Mouse (Mus musculus) frontal cortex, postnatal 36 days (tissue): Measurements from ENCODE around the gene Mllt11.
"Not testable (repeated sequence)": the region's sequence is repeated elsewhere in the genome, so short reads cannot be mapped to it uniquely, and the experiment has no call there.

Experiments
- DNase-seq, 2 experiments: peaks; one replicate each; pipeline ENCODE4 v3.0.0; 2022; ENCODE audit warnings: low spot score in 2 of 2

Gene Mllt11

DNA sequence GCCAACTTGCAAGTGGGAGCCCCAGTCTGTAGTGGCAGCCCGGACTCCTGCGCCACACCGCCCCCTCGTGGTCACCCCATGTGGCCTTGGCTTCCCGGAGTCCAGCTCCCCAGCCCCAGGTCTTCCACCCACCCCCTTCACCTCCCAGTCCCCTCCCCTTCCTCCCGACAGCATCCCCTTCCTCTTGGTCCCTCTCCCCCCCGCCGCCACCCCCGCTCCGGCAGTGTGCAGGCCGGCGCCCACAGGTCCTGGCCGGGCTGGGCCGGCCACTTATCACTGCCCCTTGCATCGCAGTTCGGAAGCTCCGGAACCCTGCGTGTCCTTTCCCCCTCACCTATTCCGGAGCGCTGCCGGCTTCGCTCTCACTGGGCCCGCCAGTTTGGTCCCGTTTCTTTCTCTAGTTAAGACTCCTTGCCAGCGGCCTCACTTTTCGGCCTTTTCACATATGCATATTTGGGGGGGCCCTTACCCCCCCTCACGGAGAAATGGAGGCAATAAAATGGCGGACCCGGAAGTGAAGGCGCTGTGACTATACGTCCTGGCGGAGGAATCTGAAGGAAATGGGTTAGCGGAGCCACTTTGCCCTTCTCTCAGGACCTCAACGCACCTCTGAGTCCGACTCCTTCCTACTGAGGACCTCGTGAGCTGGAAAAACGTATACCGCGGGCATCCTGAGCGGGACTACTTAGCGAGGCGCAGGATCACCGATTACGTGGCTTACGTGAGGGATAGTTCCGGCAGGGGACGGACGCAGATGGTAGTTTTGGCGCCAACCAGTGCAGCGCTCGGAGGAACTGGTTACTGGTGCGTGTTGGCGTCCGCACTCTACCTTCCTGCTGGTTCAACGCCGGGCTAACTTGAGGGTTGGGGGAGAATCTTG is 14.5 kb downstream of the Mllt11 start, which contains the start of gene Gabpb2:
TSS of gene Gabpb2 (minus strand) at position 662 of the 880 bp plus-strand sequence.
- peak; percentile 86 to 89 for DNase-seq

DNA sequence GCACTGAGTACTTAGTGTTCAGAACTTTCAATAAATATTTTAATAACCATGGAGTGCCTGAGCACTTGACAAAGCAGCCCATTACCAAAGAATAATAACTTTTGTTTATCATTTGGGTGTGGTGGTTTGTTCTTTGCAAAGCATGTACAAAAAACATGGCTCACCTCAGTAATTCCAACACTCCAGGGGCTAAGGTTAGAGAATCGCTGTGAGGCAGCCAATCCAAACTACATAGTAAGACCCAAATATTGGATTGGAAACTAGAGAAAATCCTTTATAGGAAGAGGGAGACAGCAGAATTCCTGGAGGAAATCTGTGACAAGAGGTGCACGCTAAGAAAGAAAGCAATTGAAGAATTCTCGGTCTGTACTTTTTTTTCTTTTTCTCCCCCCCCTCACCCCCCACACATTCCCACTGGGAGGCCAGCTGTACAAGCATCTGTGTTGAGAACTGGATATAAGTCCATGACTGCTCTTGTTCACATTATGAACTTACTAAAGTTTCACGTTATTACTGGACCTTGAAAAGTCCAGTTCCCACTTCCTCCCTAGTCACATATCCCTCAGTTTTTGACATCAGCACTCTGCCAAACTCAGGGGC is 15.2 kb downstream of the Mllt11 start:
- DNase-seq = no peak

DNA sequence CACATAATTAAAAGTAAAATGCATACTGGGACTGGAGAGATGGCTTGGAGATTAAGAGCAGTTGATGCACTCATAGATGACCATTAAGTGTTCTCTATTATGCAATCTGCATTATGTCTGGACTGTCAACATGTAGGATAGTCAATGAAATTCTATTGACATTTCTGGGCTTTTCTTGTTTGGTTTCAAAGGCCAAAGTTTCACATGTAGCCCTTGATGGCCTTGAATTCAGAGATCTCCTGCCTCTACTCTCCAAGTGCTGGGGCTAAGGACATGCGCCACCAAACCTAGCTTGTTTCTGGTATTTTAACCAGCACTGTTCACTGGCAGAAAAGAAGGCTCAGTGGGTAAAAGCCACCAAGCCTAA is 18.4 kb downstream of the Mllt11 start:
- DNase-seq = no peak

DNA sequence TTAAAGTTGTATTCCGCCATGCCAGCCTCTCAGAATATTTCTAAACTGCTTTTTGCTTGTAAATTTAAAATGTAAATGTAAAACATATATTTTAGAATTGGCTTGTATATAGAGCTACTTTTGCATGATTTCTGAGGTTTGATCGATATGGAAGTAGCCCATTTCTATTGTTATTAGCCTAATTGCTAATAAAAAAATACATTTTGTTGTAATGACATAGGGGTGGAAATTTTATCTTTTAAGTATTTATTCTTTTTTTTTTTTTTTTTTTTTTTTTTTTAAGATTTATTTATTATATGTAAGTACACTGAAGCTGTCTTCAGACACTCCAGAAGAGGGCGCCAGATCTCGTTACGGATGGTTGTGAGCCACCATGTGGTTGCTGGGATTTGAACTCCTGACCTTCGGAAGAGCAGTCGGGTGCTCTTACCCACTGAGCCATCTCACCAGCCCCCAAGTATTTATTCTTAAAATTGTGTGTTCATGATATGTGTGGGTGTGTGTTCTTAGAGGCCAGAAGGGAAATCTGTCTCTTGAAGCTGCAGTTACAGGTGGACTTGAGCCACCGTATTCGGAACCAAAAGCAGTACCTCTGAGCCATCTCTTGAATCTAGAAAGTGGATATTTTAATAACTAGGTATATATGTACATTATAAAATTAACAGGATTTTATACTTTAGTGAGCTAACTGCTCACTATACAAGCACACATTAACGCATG is 18.9 kb downstream of the Mllt11 start:
- not testable (repeated sequence) for DNase-seq

DNA sequence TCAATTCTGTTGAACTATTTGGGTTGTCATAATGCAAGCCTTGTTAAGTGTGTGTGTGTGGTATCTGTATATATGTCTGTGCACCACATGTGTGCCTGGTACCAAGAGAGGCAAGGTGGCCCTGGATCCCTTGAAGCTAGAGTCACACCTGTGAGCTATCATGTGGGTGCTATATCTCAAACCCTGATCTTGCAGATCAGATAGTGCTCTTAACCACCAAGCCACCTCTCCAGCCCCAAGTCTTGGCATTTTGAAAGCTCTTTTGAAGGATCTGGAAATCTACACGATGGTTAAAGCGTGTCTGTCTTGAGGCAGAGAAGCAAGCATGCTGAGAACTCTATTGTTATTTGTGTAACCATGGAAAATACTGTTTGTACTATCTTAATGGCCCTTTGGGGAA is 21.4 kb downstream of the Mllt11 start:
- no peak for DNase-seq

DNA sequence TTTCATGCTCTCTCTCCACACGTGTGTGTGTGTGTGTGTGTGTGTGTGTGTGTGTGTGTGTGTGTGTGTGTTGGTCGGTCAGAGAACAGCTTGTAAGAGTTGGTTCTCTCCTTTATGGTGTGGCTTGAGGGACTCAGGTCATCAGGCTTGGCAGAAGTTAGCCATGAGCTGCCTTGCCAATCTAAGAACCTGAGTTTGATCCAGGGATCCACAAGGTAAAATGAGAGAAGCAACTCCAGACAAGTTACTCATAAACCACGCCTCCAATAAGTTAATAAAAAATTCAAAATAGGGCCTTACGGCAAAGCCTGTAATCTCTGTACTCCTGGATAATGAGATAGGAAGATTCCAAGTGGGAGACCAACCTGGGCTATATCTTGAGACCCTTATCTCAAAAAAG is 23.7 kb downstream of the Mllt11 start:
- DNase-seq = no peak

DNA sequence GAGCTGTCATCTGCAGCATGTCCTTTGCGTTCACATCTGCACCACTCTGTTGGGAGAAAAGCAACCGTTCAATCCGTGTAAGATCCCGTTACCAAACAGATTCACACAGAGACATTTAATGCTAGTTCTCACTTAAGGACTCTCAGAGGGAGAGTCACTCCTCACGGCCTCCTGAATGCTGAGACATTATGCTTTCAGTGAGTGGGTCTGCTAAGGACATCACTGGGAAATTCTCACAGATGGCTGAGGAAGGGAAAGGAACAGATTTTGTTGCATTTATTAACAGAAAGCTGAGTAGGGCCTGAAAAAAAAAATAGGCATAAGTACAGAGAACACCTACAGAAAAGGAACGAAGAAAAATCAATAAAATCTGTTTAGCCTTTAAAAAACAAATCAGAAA is 28.1 kb downstream of the Mllt11 start:
- peak in 1 of 2 experiments; percentile 48 for DNase-seq

DNA sequence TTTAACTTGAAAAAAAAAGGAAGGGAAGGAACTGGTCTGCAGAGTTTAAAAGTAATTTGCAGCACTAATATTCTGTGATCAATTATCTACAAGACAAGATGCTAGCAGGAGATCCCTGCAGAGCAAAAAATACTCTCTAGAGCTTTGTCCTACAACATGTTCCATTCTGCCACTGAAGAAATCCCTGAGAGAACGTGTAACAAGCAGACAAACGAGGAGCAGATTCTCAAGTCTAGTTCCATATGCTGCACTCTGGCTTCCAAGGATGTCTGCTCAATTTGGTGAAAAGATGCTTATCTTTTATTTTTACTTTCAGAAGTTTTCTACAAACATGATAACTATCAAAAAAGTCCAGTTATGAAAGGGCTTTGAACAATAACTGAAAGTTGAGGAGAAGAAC is 31.4 kb downstream of the Mllt11 start:
- no peak for DNase-seq

DNA sequence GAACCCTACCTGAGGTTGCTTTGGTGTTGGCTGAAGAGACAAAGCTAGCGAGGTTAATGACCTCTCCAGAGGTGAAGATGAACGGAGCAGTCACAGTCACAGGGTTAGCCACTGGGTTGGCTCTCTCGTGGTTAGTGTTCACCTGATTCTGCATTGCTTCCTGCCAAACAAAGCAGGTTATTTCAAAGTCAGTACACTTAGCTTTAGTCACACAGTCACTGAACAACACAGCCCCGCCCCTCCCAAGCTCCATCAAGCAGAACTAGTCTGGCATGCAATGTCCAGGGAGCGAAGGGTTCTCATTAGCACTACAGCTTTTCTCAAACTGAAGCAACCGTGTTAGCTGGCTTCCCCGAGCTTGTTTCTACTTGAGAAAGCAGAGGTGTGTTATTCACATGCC is 31.8 kb downstream of the Mllt11 start:
- no peak for DNase-seq

DNA sequence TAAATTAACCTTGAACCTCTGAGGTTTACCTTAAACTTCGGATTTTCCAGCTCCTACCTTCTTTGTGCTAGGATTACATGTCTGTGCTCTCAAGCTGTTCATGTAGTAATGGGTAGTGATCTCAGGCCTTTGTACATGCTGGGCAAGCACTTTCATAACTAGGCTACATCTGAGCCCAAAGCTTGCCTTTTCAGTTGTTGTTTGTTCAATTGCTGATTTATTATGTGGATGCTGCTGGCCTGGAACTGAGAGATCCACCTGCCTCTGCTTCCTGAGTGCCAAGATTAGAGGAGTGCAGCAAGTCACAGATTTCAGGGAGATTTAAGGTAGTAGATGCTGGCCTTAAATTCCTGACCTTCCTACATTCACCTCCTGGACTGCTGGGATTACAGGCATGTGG is 32.9 kb downstream of the Mllt11 start:
- DNase-seq = no peak

DNA sequence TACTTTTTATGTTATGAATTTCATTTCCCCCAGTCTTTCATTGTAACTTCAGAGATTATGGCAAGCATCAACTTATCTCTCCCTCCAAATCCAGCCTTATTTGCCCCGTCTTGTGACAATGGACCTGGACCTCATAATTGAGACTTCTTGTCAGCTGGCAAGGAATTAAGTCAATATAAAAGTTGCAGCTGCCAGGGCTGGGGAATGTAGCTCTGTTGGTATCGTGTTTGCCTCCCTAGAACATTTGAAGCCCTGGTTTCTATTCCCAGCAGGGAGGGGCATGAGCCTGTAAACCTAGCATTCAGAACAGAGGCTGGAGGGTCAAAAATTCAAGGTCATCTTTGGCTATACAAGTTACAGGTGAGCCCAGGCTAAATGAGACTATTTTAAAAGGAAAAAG is 36.2 kb downstream of the Mllt11 start:
- DNase-seq = no peak

DNA sequence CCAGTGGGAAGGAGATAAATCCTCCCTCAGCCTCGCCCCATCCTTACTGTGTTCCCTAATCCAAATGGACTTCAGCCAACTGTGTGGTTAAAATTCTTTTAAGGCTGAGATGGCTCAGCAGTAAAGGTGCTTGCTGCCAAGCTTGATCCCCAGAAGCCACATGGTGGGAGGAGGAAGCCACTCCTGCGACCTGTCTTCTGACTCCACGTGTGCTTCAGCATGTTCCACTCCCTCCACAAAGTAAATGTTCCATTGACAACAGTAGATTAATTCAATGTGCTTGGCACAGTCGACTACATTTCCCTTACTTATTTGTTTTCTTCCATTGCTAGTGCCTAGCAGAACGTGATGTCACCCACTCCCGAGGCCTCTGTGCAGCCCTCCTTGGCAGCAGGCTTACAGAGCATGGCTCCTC is 37.2 kb downstream of the Mllt11 start:
- DNase-seq = no peak

DNA sequence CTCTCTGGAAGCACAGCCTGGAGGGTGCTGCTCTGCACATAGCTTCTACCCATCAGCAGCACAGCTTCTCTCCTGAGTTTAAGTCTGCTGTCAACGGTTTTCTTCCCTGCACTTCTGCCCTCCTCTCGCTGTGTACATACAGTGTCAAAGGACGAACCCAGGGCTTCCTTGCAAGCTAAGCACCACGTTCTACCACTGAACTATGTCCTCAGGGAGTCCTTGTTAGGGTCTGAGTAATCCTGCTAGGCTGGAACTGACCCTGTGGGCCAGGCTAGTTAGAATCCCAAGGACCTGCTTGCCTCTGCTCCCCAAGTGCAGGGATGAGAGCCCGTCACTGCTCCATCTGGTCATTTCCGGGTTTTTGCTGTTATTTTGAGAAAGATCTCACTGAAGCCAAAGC is 45.1 kb downstream of the Mllt11 start:
- DNase-seq = no peak

DNA sequence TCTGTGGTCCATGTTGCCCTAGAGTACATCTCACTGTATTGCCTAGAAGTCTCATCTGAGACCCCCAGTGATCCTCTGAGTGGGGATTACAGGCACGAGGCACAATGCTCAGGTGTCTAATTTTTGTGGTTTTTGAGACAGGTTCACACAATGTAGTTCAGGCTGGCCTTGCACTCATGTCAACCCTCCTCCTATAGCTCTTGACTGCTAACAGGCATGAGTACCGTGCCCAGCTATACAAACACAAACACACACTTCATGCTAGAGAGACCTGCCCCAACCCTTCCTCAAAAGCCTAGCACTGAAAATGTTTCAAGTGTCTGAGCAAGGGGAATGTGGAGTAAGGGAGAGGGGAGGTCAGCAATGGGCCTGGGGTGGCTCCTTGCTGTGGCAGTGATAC is 45.9 kb downstream of the Mllt11 start:
- DNase-seq = no peak

DNA sequence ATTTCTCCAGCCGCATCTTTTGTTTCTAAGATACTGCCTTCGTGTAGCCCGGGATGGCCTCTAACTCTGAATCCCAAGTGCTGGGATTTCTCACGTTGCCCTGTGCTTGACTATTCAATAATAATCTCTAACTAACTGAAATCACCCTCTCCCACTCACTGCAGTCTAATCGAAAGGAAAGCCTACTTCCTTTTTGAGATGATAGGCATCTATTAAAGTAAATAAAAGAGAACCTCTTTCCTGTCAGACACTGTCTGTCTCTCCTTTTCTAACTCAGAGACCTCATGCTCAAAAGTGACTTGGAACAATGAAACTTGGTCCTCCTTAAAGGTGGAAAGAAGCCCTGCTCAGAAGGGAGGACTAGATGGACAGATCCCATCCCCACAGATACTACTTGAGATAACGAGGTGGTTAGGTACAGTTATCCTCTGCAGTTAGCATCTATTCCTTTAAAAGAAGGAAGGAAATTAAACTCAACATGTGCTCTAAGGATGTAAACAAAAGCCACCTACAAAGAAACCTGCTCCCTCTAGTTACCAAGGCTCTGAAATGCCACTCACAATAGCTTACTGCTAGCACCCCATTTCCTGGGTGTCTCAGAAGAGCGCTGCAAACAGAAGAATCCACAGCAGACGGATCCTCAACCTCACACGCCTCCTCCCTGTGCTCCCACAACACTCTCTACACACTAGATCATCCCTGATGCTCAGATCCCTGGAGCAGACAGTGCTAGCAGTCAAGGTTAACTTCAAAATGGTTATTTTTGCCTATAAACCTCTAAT is 47.0 kb downstream of the Mllt11 start:
- DNase-seq = peak in 1 of 2 experiments; percentile 16

DNA sequence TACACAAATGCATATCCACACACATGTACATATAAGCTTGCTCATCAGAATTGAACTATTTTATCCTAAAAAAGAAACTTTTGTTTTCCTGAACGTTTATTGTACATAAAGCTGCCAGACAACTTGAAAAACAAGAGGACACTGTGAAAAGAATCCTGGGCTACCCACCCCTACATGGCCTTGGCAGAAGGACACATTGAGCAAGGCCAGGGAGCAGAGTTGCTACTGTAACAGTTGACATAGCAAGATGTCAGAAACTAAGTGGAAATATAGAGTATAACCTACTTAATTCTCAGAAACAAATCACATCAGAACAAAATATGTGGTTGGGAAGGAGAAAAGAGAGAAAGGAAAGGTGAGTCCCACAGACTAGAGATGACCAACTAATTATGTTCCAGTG is 50.1 kb downstream of the Mllt11 start:
- DNase-seq = no peak

DNA sequence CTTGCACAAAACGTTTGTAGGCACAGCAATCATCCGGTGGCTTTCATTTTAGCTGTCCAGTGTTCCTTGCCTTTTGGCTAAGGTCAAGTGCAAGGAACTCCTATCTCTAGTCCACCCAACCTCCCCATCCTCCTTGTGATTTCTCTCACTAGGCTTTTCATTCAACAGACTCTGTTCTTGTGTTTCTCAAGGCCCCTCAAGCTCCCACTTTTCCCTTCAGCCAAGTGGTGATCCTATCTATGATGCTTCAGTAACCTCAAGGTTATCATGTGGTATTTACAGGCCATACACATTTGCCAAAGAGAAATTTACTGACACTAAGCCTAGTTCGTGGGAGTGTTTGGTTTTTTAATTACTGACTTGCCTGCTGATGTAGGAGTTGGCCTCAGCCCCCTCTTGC is 52.1 kb downstream of the Mllt11 start:
- no peak for DNase-seq

DNA sequence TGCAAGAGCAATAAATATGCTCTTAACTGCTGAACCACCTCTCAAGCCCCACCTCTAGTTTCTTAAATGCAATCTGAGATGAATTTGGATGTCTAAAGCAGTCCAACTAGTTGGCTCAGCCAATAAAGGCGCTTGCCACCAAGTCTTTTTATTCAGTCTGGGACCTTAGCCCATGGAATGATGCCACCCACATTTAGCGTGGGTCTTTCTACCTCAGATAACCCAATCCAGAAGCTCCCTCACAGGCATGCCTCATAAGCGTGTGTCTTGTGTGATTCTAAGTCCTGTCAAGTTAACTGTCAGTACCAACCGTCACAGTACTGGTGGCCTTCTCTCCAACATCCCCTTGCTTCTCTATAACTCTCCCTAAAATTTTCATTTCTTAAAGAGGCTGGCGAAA is 53.0 kb downstream of the Mllt11 start:
- peak in 1 of 2 experiments; percentile 29 for DNase-seq

DNA sequence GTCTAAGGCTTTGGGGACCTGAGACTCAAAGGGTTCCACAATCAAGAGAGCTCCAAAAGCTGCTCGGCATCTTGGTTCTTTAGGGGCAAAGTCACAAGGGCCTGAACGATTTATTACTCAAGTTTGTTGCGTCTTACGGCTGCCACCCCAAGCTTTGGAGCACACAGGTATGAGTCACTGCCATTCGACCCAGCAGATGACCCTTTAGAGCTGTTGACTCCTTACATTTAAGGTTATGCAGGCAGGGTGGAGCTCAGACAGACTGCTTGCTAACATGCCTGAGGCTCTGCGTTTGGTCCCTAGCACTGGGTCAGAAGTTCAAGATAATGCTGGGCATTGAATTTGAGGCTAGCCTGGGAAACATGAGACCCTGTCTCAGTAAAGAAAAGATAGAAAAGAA is 54.4 kb downstream of the Mllt11 start:
- DNase-seq = no peak

DNA sequence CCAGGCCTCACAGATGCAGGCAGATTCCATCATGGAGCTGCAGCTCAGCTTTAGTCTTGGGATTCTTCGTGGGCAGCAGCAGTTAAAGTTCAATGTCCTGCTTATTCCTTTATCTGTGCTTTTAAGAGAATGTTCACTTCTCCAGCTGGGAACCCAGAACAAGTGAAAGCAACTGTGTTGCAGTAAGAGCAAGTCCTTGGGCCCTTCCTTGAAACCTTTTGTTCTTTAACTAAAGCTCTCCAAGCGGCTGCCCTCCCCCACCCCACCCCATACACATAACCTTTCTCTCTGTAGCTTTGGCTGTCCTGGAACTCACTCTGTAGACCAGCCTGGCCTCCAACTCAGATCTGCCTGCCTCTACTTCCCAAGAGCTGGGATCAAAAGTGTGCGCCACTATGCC is 55.5 kb downstream of the Mllt11 start:
- DNase-seq = no peak

DNA sequence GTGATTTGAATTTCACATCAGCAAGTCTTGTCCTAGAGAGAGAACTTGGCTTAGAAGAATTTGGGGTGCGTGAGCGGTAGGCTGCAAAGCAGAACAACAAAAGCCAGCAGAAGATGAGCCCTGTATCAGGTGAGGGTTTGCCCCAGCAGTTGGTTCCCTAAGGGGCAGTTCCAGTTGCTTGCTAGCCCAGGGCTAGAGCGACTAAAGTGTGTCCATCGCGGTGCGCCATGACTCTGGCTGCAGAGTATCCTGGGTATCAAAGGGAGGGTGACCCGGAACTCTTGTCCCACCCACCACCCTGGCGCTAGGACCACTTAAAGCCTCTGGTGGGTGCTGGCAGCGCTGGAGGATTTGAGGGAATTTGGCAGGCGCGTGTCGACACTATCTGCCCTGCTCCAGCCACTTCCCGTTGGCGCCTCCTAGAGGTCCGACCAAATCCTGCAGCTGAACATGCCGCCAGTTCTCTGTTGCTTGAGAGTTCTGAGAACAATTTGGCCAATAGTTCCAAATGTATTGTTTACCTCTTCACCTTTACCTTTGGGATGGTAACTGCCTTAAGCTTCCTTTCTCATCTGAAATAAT is 57.9 kb downstream of the Mllt11 start:
- DNase-seq = peak; percentile 71 to 78
